Mouse (Mus musculus) liver, postnatal 0 days (tissue): ENCODE measurements around the gene Elfn2. TPM values are rescaled to one million over a fixed set of nuclear protein-coding genes. Genes with fewer than 3 reads are reported as not detected.

Source experiments
- ATAC-seq: fragments of 200-750 bp; cut with Nextera tagmentation; 2 replicates; pipeline ENCODE4 v1.8.0; 2017; ENCODE audit warnings: mild to moderate bottlenecking, moderate library complexity
- DNase-seq: peaks from one replicate; pipeline ENCODE4 v3.0.0-alpha.2; 2016
- H3K27ac ChIP-seq: fragments of 300-500 bp; sonication (generic); 2 replicates; pipeline ENCODE4 v1.5.1; 2014; ENCODE audit warnings: antibody characterized with exemption, moderate library complexity, mild to moderate bottlenecking, low read depth
- H3K27me3 ChIP-seq: fragments of 300-500 bp; sonication (generic); 2 replicates; pipeline ENCODE4 v1.6.1; 2014; ENCODE audit warnings: low read length, control low read depth, mixed read lengths; ENCODE audit not compliant: insufficient read depth
- H3K36me3 ChIP-seq: fragments of 300-500 bp; sonication (generic); replicated peaks from 2 replicates; pipeline ENCODE4 v1.6.1; 2014; ENCODE audit warnings: mild to moderate bottlenecking, control low read depth, low read length, moderate library complexity, mixed read lengths; ENCODE audit not compliant: insufficient read depth
- H3K4me1 ChIP-seq: fragments of 300-500 bp; sonication (generic); 2 replicates; pipeline ENCODE4 v1.6.1; 2014; ENCODE audit warnings: antibody characterized with exemption, mild to moderate bottlenecking, control low read depth; ENCODE audit not compliant: insufficient read depth
- H3K4me2 ChIP-seq: fragments of 300-500 bp; sonication (generic); 2 replicates; pipeline ENCODE4 v1.6.1; 2014; ENCODE audit warnings: low read depth, mild to moderate bottlenecking, low read length, moderate library complexity, mixed read lengths
- H3K4me3 ChIP-seq: fragments of 300-500 bp; sonication (generic); 2 replicates; pipeline ENCODE4 v1.5.1; 2014; ENCODE audit warnings: low read depth, low read length
- H3K9ac ChIP-seq: fragments of 300-500 bp; sonication (generic); replicated peaks from 2 replicates; pipeline ENCODE4 v1.6.1; 2014; ENCODE audit warnings: mild to moderate bottlenecking, moderate library complexity
- H3K9me3 ChIP-seq: fragments of 300-500 bp; sonication (generic); 2 replicates; pipeline ENCODE4 v1.6.1; 2016; ENCODE audit warnings: mild to moderate bottlenecking, control low read depth, low read length, mixed read lengths
- CTCF ChIP-seq: sonication (generic); IDR thresholded peaks from 2 replicates; pipeline ENCODE4 v1.5.1; 2016; ENCODE audit warnings: antibody characterized with exemption, low read depth
- EP300 ChIP-seq: IDR thresholded peaks from 2 replicates; pipeline ENCODE4 v1.6.1; 2016; ENCODE audit warnings: antibody characterized with exemption, low read depth, mild to moderate bottlenecking
- WGBS: fragments of 180-500 bp; shearing (Covaris S2); extraction: QIAGEN DNeasy Blood & Tissue Kit; methylation state at CpG from one replicate; pipeline ENCODE4 v1.1.7; 2014; ENCODE audit not compliant: insufficient replicate concordance; 5-methylcytosine and 5-hydroxymethylcytosine counted together
- polyA plus RNA-seq: library from polyadenylated mRNA; unstranded; fragments of >200 nt; fragmentation: Nextera tagmentation; extraction: Ambion mirVana; gene quantifications from 2 replicates; pipeline ENCODE4 v1.2.1, GENCODE M21; 2015

The Elfn2 gene
- polyA plus RNA-seq, 1 experiment from 2014 or later, result not detected

- H3K4me3 ChIP-seq, result no peak overlapping the region
- no peak overlapping the region for H3K27ac ChIP-seq
- no peaks in the 10 kb centered on the region for H3K27me3 ChIP-seq
- no peaks in the 10 kb centered on the region for H3K4me1 ChIP-seq
- ATAC-seq (no peak), DNase-seq (no peak)
- no peaks in the 10 kb centered on the region for H3K9me3 ChIP-seq
- WGBS, result 46% methylated on average over 3 of the region's 3 CpGs
- no peak overlapping the region for H3K9ac ChIP-seq
- no peak overlapping the region for H3K4me2 ChIP-seq
- no peaks in the 10 kb centered on the region for H3K36me3 ChIP-seq
- TF ChIP-seq CTCF (no peak), EP300 (no peak)
Observed at GRCm38 (mm10) chr15:78755226-78755625, 36.7 kb upstream of the Elfn2 start.

- Histone ChIP-seq H3K4me3 (no peak overlapping the region), H3K36me3 (no peaks in the 10 kb centered on the region), H3K27me3 (no peaks in the 10 kb centered on the region), H3K4me1 (no peaks in the 10 kb centered on the region), H3K9me3 (no peaks in the 10 kb centered on the region), H3K9ac (no peak overlapping the region), H3K4me2 (no peak overlapping the region), H3K27ac (no peak overlapping the region)
- WGBS, result 36% methylated on average over 5 of the region's 5 CpGs
- ATAC-seq (no peak), DNase-seq (no peak)
- TF ChIP-seq EP300, result no peak
- no peak for TF ChIP-seq CTCF
Observed at GRCm38 (mm10) chr15:78754144-78754543, 35.6 kb upstream of the Elfn2 start.

DNA sequence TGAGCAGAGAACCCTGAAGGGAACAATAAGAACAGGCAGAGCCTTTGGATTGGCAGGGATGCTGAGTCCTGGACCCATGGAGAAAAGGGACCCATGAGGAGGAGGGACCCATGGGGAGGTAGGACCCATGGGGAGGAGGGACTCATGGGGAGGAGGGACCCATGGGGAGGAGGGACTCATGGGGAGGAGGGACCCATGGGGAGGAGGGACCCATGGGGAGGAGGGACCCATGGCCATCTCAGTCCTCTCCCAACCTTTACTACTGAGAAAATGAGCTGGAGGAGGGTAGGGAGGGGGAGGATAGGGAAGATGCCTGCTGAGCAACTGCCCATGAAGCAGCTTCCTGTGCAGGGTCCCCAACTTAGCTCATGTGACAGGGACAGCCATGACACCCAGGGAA is 34.4 kb upstream of the Elfn2 start:
- no peak overlapping the region for H3K27ac ChIP-seq
- H3K4me2 ChIP-seq, result no peak overlapping the region
- TF ChIP-seq CTCF, result no peak
- no peak for TF ChIP-seq EP300
- no peaks in the 10 kb centered on the region for H3K9me3 ChIP-seq
- no peak overlapping the region for H3K9ac ChIP-seq
- no peak for DNase-seq
- H3K4me1 ChIP-seq, result no peaks in the 10 kb centered on the region
- H3K4me3 ChIP-seq, result no peak overlapping the region
- ATAC-seq, result no peak
- H3K27me3 ChIP-seq, result no peaks in the 10 kb centered on the region
- no peaks in the 10 kb centered on the region for H3K36me3 ChIP-seq

- no peak overlapping the region for H3K4me2 ChIP-seq
- ATAC-seq, result no peak
- WGBS, result 66% methylated on average over 6 of the region's 6 CpGs
- H3K9ac ChIP-seq, result no peak overlapping the region
- no peaks in the 10 kb centered on the region for H3K9me3 ChIP-seq
- H3K4me3 ChIP-seq, result no peak overlapping the region
- no peak overlapping the region for H3K27ac ChIP-seq
- no peaks in the 10 kb centered on the region for H3K27me3 ChIP-seq
- no peaks in the 10 kb centered on the region for H3K36me3 ChIP-seq
- H3K4me1 ChIP-seq, result no peaks in the 10 kb centered on the region
- TF ChIP-seq EP300 (no peak), CTCF (no peak)
- DNase-seq, result no peak
Observed at GRCm38 (mm10) chr15:78750608-78751350, 32.2 kb upstream of the Elfn2 start.

- Histone ChIP-seq H3K4me3 (no peak overlapping the region), H3K9me3 (no peaks in the 10 kb centered on the region), H3K27ac (no peak overlapping the region), H3K27me3 (no peaks in the 10 kb centered on the region), H3K4me1 (no peaks in the 10 kb centered on the region), H3K4me2 (no peak overlapping the region), H3K9ac (no peak overlapping the region), H3K36me3 (no peaks in the 10 kb centered on the region)
- WGBS, result 67% methylated on average over 5 of the region's 5 CpGs
- ATAC-seq (no peak), DNase-seq (no peak)
- TF ChIP-seq EP300 (no peak), CTCF (no peak)
Observed at GRCm38 (mm10) chr15:78749855-78750254, 31.3 kb upstream of the Elfn2 start.

GRCm38 (mm10) chr15:78744206-78744605 is 25.6 kb upstream of the Elfn2 start:
- H3K4me1 ChIP-seq, result no peaks in the 10 kb centered on the region
- no peak overlapping the region for H3K4me3 ChIP-seq
- H3K27ac ChIP-seq, result no peak overlapping the region
- ATAC-seq (no peak), DNase-seq (peak; percentile 81)
- no peak overlapping the region for H3K4me2 ChIP-seq
- WGBS, result 3% methylated on average over 5 of the region's 5 CpGs
- TF ChIP-seq CTCF (peak; percentile 97), EP300 (no peak)
- no peaks in the 10 kb centered on the region for H3K27me3 ChIP-seq
- H3K9me3 ChIP-seq, result no peaks in the 10 kb centered on the region
- no peak overlapping the region for H3K9ac ChIP-seq
- H3K36me3 ChIP-seq, result no peaks in the 10 kb centered on the region
